ENCODE assay signal across 9 mouse cellular contexts in genomic region chr11:56116553-56117232, GRCm38 (mm10).
DNase-seq lines count a peak whose midpoint lies in the region; ATAC-seq and TF ChIP-seq lines count a peak whose summit lies in the region.
"Had no signal": no experiment of that assay in that cellular context is flagged by ENCODE, and none has a peak within 500 bp of the region (broad histone marks: within the 10 kb centered on the region; RNA-seq: fewer than 3 reads in every experiment).

No protein-coding gene starts in this region.

- intact Hi-C loops in heart, postnatal 10 days (cut with DNase I) = no loop called here

- DNase-seq in forebrain, embryonic 10.5 days (ENCODE audit: extremely low spot score, low spot score) = peak; percentile 24
- peak; percentile 59 for DNase-seq in 3T3-L1 (ENCODE audit: low read depth, low spot score)
- DNase-seq in cerebellum, adult 8-10 months = peak; percentile 17
- DNase-seq in heart, postnatal 10 days = peak; percentile 14 to 50
- DNase-seq in limb, embryonic 14.5 days (ENCODE audit: low spot score) = peak; percentile 49
- DNase-seq in right cerebral cortex, postnatal 10 days (ENCODE audit: low spot score in 2 of 2) = peak; percentile 59 to 70
- DNase-seq in urinary bladder, postnatal 36 days (ENCODE audit: low spot score in 2 of 2) = no peak

- ATAC-seq in forebrain, embryonic 12.5 days (ENCODE audit: low FRiP score) = no peak
- ATAC-seq in limb, embryonic 14.5 days (ENCODE audit: low FRiP score, low read depth) = no peak

- 54% methylated on average over 12 of the region's 12 CpGs for WGBS in forebrain, embryonic 10.5 days
- WGBS in forebrain, embryonic 12.5 days = 48% methylated on average over 12 of the region's 12 CpGs
- WGBS in limb, embryonic 14.5 days = 45% methylated on average over 12 of the region's 12 CpGs

- H3K4me3 ChIP-seq in forebrain, embryonic 10.5 days = no peak overlapping the region
- H3K4me3 ChIP-seq in forebrain, embryonic 12.5 days (replicated peaks) = no peak overlapping the region
- no peak overlapping the region for H3K4me3 ChIP-seq in limb, embryonic 14.5 days (replicated peaks; ENCODE audit: low read length)

- no peak overlapping the region for H3K27ac ChIP-seq in forebrain, embryonic 10.5 days
- no peak overlapping the region for H3K27ac ChIP-seq in forebrain, embryonic 12.5 days
- no peak overlapping the region for H3K27ac ChIP-seq in limb, embryonic 14.5 days (replicated peaks; ENCODE audit: low read depth, low read length)

- no peak for TF ChIP-seq POLR2A in limb, embryonic 14.5 days (IDR thresholded peaks at IDR 0.05; ENCODE audit: borderline replicate concordance, extremely low read depth, insufficient read depth, insufficient read length)

- no peaks in the 10 kb centered on the region for H3K4me1 ChIP-seq in forebrain, embryonic 10.5 days
- no peaks in the 10 kb centered on the region for H3K4me1 ChIP-seq in forebrain, embryonic 12.5 days
- H3K4me1 ChIP-seq in limb, embryonic 14.5 days (ENCODE audit: control insufficient read depth, insufficient read depth, low read length) = no peaks in the 10 kb centered on the region

- no peak overlapping the region for H3K4me2 ChIP-seq in forebrain, embryonic 12.5 days
- H3K4me2 ChIP-seq in limb, embryonic 14.5 days (replicated peaks; ENCODE audit: low read depth, low read length, severe bottlenecking) = no peak overlapping the region

- no peaks in the 10 kb centered on the region for H3K9me3 ChIP-seq in forebrain, embryonic 10.5 days
- H3K9me3 ChIP-seq in forebrain, embryonic 12.5 days = no peaks in the 10 kb centered on the region
- H3K9me3 ChIP-seq in limb, embryonic 14.5 days (ENCODE audit: control insufficient read depth, low read length) = no peaks in the 10 kb centered on the region

- H3K9ac ChIP-seq in forebrain, embryonic 12.5 days = no peak overlapping the region
- no peak overlapping the region for H3K9ac ChIP-seq in limb, embryonic 14.5 days (ENCODE audit: low read depth, low read length, severe bottlenecking)

- no peaks in the 10 kb centered on the region for H3K36me3 ChIP-seq in forebrain, embryonic 10.5 days (replicated peaks)
- H3K36me3 ChIP-seq in forebrain, embryonic 12.5 days (replicated peaks) = no peaks in the 10 kb centered on the region
- no peaks in the 10 kb centered on the region for H3K36me3 ChIP-seq in limb, embryonic 14.5 days (ENCODE audit: control insufficient read depth, insufficient read depth, low read length)
- H3K36me3 ChIP-seq: G1E had no signal

- H3K27me3 ChIP-seq in forebrain, embryonic 10.5 days (ENCODE audit: poor library complexity, severe bottlenecking) = no peaks in the 10 kb centered on the region
- no peaks in the 10 kb centered on the region for H3K27me3 ChIP-seq in forebrain, embryonic 12.5 days
- no peaks in the 10 kb centered on the region for H3K27me3 ChIP-seq in limb, embryonic 14.5 days (ENCODE audit: control insufficient read depth, insufficient read depth, low read length)

Comparison
In these comparisons a context has a peak if more than half of its experiments do, and no peak if none do; other contexts are left out.
1. DNase-seq: peak in forebrain, embryonic 10.5 days (single experiment), 3T3-L1 (single experiment), cerebellum, adult 8-10 months (single experiment), heart, postnatal 10 days (2 of 2), limb, embryonic 14.5 days (single experiment) and right cerebral cortex, postnatal 10 days (2 of 2); none in urinary bladder, postnatal 36 days (0 of 2).